Mouse (Mus musculus) testis, postnatal 10 days (tissue): Measurements from ENCODE around the gene Snrnp70.
"Not testable (repeated sequence)": the region's sequence is repeated elsewhere in the genome, so short reads cannot be mapped to it uniquely, and the experiment has no call there.

Source experiments
- DNase-seq: peaks from one replicate; pipeline ENCODE4 v3.0.0; 2021; ENCODE audit warnings: low spot score

Snrnp70 gene

DNA sequence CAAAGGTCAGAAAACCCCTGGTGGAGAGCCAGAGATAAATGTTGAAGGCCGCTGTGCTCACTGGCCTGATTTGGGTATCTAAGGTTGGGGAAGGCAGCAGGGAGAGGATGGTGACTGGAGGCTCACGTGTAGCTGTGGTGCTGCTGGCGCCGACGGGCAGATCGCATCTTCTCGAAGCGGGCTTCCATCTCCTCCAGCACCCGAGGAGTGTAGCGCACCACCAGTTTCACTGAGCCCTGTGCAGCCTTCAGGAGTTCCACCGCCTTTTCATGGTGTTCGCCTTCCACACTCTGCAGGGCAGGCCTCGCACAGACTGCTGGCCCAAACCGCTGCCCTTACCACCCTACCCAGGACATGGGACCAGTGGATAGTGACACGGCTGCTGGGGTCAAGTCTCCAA lies 27.4 kb downstream of the Snrnp70 start:
- no peak for DNase-seq

DNA sequence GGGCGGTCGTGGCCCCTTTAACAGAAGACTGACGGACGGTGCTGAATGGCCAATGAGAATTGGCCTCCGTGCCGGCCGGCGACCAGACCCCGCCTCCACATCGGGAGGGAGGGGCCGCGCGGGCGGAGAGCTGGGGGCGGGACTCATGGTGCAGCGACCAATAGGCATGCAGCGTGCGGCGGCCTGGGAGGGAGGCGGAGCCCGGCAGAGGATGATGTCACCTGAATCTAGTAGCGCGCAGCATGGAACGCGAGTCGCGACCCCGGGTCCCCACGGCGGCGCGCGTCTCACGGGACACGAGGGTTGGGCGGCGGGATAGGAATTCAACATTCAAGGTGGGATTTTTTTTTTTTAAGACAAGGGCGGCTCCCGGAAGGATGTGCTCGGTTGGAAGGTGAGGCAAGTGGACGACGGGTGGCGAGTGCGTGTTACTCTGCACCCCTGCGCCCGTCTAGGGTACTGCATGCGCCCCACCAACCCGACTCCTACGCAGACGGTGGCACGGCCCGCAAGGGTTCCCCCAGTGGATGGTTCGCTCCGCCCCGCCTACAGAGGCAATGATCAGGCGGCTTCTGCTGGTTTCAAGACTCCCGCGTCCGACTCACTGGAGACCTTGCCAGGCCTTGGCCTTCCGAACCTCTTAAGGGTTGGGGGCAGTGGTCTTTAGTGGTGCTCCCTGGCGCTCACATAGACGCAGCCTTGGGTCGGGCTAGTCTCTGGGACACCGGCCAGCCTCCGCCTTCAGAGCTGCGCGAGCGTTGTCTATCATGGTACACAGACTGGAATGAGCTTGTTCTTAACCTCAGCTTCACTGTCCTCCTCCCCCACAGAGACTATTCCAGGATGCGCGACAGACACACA lies 28.3 kb downstream of the Snrnp70 start:
- peak; percentile 99 for DNase-seq

- no peak for DNase-seq
Measured at GRCm38 (mm10) chr7:45366652-45367019, 28.9 kb downstream of the Snrnp70 start, which contains the start of gene Ppfia3. Gene Ppfia3, minus strand, starts transcription at chr7:45367019.

DNA sequence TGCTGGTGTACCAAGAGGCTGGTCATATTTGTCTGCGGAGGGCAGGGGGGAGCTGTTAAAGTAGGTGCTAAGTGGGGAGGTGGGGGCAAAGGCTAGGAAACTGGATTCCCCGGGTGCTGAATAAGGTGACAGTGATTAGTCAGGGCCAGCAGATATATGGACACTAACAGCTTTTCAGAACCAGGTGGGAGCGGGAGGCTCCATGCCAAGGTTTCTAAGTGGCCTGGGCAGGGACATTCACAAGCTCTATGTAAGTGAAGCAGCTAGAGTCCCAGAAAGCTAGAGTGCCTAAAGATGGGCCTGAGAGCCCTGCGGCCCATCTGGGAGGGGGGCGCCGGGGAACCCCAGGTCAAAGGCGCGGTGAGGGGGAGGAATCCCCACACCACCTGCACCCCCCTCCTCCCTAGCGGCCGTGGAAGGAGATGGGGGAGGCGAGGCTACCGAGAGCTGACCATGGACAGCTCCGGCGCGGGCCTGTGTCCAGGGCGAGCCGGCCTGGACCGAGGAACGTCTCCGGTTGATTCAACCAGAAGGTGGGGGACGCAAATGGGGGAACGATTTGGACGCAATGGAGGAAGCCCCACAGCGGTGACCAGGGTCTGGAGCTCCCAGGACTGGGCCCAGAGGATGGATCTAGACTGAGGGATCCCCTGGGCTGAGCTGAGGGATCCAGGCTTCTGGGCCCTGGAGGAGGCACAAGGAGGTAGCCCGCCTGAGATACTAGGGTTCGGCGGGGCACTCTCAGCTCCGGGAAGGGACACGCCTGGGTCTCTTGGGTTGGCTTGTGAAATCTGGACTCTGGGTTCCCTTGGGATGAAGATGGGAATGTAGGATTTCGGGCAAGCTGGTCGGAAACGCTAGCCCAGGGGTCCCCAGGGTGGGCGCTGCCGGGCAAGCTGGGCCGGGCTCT lies 29.5 kb downstream of the Snrnp70 start:
- peak; percentile 86 for DNase-seq

GRCm38 (mm10) chr7:45363983-45364382 lies 31.6 kb downstream of the Snrnp70 start:
- DNase-seq = no peak

DNA sequence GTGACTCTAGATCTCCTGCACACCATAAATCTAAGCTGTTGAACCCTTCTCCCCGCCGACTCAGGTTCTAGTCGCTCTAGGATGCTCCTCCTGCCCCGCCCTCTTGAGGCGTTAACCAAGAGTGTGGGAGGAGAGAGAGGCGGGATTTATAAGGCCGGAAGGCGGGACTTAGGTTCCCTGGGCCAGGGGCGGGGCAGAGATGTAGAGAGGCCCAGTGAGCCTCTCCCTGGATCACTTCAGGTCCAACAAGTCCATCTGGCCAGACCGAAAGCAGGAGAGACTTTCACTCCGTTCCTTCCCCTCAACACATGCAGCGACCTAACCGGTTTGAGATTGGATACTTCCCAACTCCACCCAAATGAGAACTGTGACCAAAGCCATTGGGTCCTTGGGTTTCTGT lies 32.7 kb downstream of the Snrnp70 start:
- peak; percentile 60 for DNase-seq

GRCm38 (mm10) chr7:45361243-45361804 lies 34.2 kb downstream of the Snrnp70 start:
- peak; percentile 85 for DNase-seq

GRCm38 (mm10) chr7:45360404-45361125 lies 35.0 kb downstream of the Snrnp70 start:
- peak; percentile 68 for DNase-seq

- not testable (repeated sequence) for DNase-seq
Measured at GRCm38 (mm10) chr7:45359081-45359480, 36.5 kb downstream of the Snrnp70 start.

GRCm38 (mm10) chr7:45356087-45356486 lies 39.5 kb downstream of the Snrnp70 start:
- peak; percentile 56 for DNase-seq

- DNase-seq = no peak
Measured at GRCm38 (mm10) chr7:45355318-45356020, 40.1 kb downstream of the Snrnp70 start.

DNA sequence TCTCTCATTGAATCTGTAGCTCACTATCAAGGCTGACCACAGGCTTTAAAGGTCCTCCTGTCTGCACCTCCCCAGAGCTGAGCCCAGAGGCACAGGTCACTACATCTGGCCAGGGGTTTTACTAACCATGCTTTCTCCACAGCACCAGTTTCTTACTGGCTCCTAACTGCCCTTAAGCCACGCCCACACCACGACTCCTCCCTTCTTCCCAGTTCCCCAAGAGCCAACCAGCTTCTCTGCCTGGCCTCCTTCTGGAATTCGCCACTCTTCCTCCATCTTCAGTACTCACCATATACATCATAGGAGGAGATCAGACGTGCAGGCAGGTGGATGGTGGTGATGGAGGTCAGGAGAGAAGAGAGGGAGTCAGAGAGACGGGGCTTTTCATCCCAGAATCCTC lies 42.5 kb downstream of the Snrnp70 start:
- DNase-seq = no peak

GRCm38 (mm10) chr7:45346905-45347304 lies 48.6 kb downstream of the Snrnp70 start:
- no peak for DNase-seq

- DNase-seq = peak; percentile 68
Measured at GRCm38 (mm10) chr7:45343543-45343942, 52.0 kb downstream of the Snrnp70 start.

DNA sequence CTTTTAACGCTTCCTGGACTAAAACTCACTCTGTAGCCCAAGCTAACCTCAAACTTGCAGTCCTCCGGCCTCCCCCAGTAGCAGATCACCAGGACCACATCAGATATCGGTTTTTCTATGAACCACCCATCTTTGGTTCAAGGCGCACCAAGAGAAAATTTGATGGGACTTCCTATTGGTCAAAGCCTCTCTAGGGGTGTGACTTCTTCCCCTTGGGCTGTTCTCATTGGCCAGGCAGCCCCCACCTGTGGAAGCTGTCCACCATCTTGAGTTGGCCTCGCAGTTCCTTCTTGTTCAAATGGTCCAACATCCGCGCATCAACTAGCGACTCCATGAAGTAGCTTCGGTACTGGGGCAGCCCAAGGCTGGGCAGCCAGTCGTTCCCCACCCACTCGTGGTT lies 53.5 kb downstream of the Snrnp70 start:
- no peak for DNase-seq

GRCm38 (mm10) chr7:45341303-45341702 lies 54.2 kb downstream of the Snrnp70 start:
- peak; percentile 93 for DNase-seq

GRCm38 (mm10) chr7:45340669-45341068 lies 54.9 kb downstream of the Snrnp70 start:
- peak; percentile 86 for DNase-seq

DNA sequence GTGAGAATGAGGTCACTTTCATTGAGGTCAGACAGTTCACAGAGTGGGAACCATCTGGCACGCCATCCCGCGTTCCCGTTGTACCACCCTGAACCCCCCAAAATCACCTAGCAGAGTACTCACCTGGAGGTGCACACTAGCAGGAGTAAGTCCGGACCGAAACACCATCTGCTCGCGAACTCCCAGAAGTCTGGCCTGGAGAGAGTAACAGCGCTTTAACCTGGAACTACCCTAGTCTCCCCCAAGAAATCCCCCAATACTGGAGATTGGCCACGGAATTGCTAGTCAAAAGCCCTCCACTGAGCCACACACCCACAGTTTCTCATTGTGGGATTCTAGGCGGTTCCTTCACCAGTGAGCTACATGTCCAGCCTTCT lies 55.5 kb downstream of the Snrnp70 start:
- no peak for DNase-seq

DNA sequence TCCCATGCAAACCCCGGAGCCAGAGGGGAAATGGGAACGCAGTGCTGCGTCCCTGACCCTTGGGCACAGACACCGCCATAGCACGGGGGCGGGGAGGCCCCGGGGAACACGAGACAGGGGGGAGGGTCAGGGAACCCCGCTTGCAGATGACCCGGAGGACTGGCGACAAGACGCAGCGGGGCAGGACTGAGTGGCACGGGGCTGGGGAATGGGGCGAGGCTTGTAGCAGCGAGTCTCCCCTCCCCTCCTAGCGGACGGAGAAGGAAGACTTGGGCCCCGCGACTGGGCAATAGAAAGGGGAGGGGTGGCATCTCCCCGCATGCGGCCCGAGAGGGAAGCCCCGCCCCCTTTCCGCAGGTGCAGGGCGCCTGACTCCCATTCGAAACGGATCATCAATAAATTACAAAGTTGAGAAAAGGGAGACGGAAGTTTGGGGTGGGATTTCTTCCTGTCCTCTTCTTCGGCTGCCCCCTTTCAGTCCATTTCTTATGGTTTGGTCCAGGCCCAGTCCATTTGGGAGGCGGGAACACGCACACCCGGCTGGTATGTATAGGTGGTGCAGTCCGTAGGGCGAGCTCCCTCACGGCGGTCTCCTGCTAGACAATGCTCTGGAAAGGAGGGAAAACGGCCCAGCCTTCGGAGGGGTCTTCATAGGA lies 56.0 kb downstream of the Snrnp70 start:
- DNase-seq = peak; percentile 82

DNA sequence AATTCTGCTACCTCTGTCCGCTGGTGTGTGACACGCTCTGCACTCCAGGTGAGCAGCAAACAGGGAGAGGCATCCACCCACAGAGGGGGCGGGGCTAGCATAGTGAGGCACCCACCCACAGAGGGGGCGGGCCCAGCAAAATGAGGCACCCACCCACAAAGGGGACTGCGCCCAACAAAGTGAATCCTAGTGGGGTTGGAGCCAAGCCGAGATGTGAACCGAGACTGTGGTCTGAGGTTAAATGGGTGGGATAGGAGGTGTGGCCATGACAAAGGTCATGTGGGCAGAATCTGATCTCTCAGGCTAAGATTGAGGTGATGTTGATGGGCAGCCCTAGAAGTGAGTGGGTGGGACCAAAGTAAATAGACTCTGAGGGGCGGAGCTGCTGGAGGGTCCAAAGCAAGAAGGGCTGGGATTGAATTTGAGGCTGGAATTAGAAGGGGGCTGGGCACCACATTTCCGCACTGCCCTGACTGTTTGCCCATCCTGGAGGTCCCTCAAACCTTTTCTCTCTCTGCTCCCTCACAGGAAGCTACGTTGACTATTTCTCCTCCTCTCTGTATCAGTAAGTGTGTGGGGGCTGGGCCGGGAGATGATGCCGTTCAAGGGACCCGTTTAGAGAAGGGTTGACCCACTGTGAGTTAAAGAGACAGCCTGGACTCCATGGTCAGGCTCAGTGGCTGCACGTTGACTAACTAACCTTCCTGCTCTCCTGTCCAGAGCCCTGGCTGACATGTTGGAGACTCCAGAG lies 57.2 kb downstream of the Snrnp70 start:
- DNase-seq = peak; percentile 75
